Mouse (Mus musculus) thymus, adult 2 months (tissue): Measurements from ENCODE around the gene Adcy2. TPM values are rescaled to one million over a fixed set of nuclear protein-coding genes. Genes with fewer than 3 reads are reported as not detected.

ENCODE experiments used
- DNase-seq: peaks from one replicate; pipeline ENCODE4 v3.0.0; 2021
- H3K27ac ChIP-seq: fragments of 200-500 bp; 2 replicates; pipeline ENCODE4 v1.5.1; 2012; ENCODE audit warnings: low read length, control low read depth; ENCODE audit not compliant: control insufficient read depth, insufficient read depth
- H3K27me3 ChIP-seq: fragments of 200-500 bp; 2 replicates; pipeline ENCODE4 v1.6.1; 2012; ENCODE audit warnings: mild to moderate bottlenecking, low read length, moderate library complexity, mixed read lengths; ENCODE audit not compliant: control insufficient read depth, insufficient read depth
- H3K36me3 ChIP-seq: fragments of 200-500 bp; 2 replicates; pipeline ENCODE4 v1.6.1; 2012; ENCODE audit warnings: mild to moderate bottlenecking, low read length, moderate library complexity; ENCODE audit not compliant: control insufficient read depth, insufficient read depth
- H3K4me1 ChIP-seq: fragments of 200-500 bp; replicated peaks from 2 replicates; pipeline ENCODE4 v1.6.1; 2012; ENCODE audit warnings: low read length; ENCODE audit not compliant: control insufficient read depth, insufficient read depth
- H3K4me3 ChIP-seq: fragments of 200-500 bp; 2 replicates; pipeline ENCODE4 v1.5.1; 2012; ENCODE audit warnings: mild to moderate bottlenecking, low read length, control low read depth, moderate library complexity; ENCODE audit not compliant: control insufficient read depth, insufficient read depth
- CTCF ChIP-seq: fragments of 200-500 bp; IDR thresholded peaks from 2 replicates; pipeline ENCODE4 v1.5.1; 2012; ENCODE audit warnings: mild to moderate bottlenecking, control low read depth, low read length, moderate library complexity, borderline replicate concordance; ENCODE audit not compliant: control insufficient read depth, poor library complexity, insufficient read depth; ENCODE audit errors: extremely low read depth
- POLR2A ChIP-seq: fragments of 200-500 bp; IDR thresholded peaks from 2 replicates; pipeline ENCODE4 v1.6.1; 2012; ENCODE audit warnings: mild to moderate bottlenecking, low read length, control low read depth, moderate library complexity; ENCODE audit not compliant: control insufficient read depth, poor library complexity, insufficient read depth; ENCODE audit errors: extremely low read depth
- WGBS: fragments of 180-500 bp; shearing (Covaris S2); methylation state at CpG from one replicate; pipeline ENCODE4 v1.1.7; 2018; 5-methylcytosine and 5-hydroxymethylcytosine counted together
- polyA plus RNA-seq: library from polyadenylated mRNA; depleted of rRNA; stranded (reverse); fragments of >200 nt; gene quantifications from 2 replicates; pipeline ENCODE4 v1.2.3, GENCODE M21; 2012

Adcy2 gene
- polyA plus RNA-seq, 1 experiment, result 0.55 TPM

- Histone ChIP-seq H3K4me1 (no peaks in the 10 kb centered on the region), H3K27me3 (no peaks in the 10 kb centered on the region), H3K27ac (no peak overlapping the region), H3K36me3 (no peaks in the 10 kb centered on the region), H3K4me3 (no peak overlapping the region)
- TF ChIP-seq POLR2A (no peak), CTCF (no peak)
- DNase-seq, result no peak
- WGBS, result 85% methylated on average over 5 of the region's 5 CpGs
Measured at GRCm38 (mm10) chr13:68832141-68832540, 167.2 kb downstream of the Adcy2 start.

- TF ChIP-seq POLR2A (no peak), CTCF (no peak)
- Histone ChIP-seq H3K27me3 (no peaks in the 10 kb centered on the region), H3K27ac (no peak overlapping the region), H3K4me3 (no peak overlapping the region), H3K4me1 (no peaks in the 10 kb centered on the region), H3K36me3 (no peaks in the 10 kb centered on the region)
- 87% methylated on average over 6 of the region's 6 CpGs for WGBS
- DNase-seq, result no peak
Measured at GRCm38 (mm10) chr13:68830030-68830759, 169.1 kb downstream of the Adcy2 start.

- no peaks in the 10 kb centered on the region for H3K4me1 ChIP-seq
- TF ChIP-seq CTCF, result no peak
- no peak for TF ChIP-seq POLR2A
- WGBS, result 93% methylated on average over 4 of the region's 4 CpGs
Measured at GRCm38 (mm10) chr13:68828441-68828840, 170.9 kb downstream of the Adcy2 start.

GRCm38 (mm10) chr13:68826461-68826860 is 172.9 kb downstream of the Adcy2 start:
- WGBS, result 94% methylated on average over 1 of the region's 1 CpGs
- TF ChIP-seq POLR2A (no peak), CTCF (no peak)
- no peak for DNase-seq
- no peak overlapping the region for H3K4me3 ChIP-seq
- H3K27me3 ChIP-seq, result no peaks in the 10 kb centered on the region
- H3K4me1 ChIP-seq, result no peaks in the 10 kb centered on the region
- H3K27ac ChIP-seq, result no peak overlapping the region
- no peaks in the 10 kb centered on the region for H3K36me3 ChIP-seq

More at GRCm38 (mm10) chr13:68828441-68828840, 170.9 kb downstream of the Adcy2 start:
- Histone ChIP-seq H3K27me3 (no peaks in the 10 kb centered on the region), H3K4me3 (no peak overlapping the region), H3K36me3 (no peaks in the 10 kb centered on the region), H3K27ac (no peak overlapping the region)
- DNase-seq, result no peak

- no peaks in the 10 kb centered on the region for H3K27me3 ChIP-seq
- 90% methylated on average over 13 of the region's 13 CpGs for WGBS
- H3K27ac ChIP-seq, result no peak overlapping the region
- no peaks in the 10 kb centered on the region for H3K4me1 ChIP-seq
- no peak for DNase-seq
- no peaks in the 10 kb centered on the region for H3K36me3 ChIP-seq
- TF ChIP-seq POLR2A (no peak), CTCF (no peak)
- no peak overlapping the region for H3K4me3 ChIP-seq
Measured at GRCm38 (mm10) chr13:68820858-68821579, 178.3 kb downstream of the Adcy2 start.

- H3K36me3 ChIP-seq, result no peaks in the 10 kb centered on the region
- 59% methylated on average over 4 of the region's 4 CpGs for WGBS
- no peaks in the 10 kb centered on the region for H3K4me1 ChIP-seq
- TF ChIP-seq CTCF (no peak), POLR2A (no peak)
- no peaks in the 10 kb centered on the region for H3K27me3 ChIP-seq
- no peak for DNase-seq
- H3K4me3 ChIP-seq, result no peak overlapping the region
- H3K27ac ChIP-seq, result no peak overlapping the region
Measured at GRCm38 (mm10) chr13:68815704-68816477, 183.4 kb downstream of the Adcy2 start.
